Mouse (Mus musculus) kidney, postnatal 25 days (tissue): ENCODE results near the gene Mtfr2.

Source experiments
- DNase-seq, 2 experiments: peaks; one replicate each; pipeline ENCODE4 v3.0.0; 2021; ENCODE audit warnings: mixed read lengths in 2 of 2

Gene Mtfr2

DNA sequence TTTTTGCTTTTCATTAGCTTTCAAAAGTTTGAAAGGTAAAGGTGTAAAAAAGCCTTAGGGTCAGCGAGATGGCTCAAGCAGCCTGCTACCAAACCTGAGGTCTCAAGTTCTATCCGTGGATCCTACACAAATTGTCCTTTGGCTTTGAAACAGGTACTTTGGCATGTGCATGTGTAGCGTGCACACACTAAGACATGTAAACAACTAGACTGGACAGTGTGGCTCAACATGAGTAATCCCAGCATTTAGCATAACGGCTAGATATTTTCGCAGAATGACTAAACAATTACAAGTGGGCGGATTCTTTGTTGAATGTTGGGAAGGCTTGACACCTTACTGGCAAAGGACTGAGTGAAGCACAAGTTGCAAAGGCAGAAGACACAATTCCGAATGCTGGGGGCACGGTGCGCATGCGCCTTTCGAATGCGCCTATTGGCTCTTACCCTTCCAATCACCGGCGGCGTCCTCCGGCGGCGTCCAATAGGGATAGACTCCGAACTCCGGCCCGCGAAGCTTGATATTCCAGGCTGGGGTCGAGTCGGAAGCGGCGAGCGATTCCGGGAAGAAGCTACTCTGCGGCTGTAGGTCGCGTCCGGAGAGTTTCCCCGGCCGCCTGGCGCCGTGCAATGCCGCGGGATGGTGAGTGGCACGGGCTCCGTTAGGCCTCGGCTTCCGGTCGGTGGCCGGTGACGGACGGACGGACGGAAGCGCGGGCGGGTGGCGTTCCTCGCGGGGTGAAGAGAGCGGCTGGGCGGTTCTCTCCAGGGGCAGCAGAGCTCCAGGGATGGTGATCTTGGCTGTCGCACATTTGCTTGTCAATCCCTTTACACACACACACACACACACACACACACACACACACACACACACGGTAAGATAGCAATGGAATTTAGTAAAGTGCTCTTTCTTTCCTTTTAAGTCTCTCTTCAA lies at the start of gene Mtfr2:
Gene Mtfr2, plus strand, starts transcription at position 486 of the 930 bp plus-strand sequence.
- peak; percentile 95 to 96 for DNase-seq

DNA sequence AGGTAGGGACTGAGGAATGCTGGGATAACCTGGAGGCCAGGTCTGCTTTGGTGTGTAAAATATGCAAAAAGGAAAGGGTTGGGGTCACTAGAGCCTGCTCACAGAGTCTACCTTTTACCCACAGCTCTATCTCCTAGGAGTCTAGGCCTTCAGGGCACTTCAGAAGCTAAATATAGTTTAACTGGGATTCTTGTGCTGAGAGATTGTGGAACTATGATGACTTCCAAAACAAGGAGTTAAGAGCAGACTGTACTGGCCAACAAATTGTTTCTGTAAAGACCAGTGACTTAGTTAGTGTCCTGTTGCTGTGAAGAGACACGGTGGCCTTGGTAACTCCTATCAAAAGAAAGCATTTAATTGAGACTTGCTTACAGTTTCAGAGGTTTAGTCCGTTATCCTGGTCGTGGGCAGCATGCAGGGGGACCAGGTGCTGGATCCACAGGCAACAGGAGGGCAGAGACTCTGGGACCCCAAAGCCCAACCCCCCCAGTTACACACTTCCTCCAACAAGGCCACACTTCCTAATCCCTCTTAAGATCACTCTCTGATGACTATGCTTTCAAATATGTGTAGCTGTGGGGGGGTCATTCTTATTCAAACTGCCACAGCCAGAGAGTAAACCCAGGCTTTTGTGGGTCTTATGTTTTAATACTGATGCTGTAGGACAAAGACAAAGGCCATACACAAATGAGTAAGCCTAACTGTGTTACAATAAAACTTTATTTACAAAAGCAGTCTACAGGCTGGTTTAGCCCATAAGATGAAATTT lies 49.2 kb upstream of the Mtfr2 start:
- DNase-seq: no peak

DNA sequence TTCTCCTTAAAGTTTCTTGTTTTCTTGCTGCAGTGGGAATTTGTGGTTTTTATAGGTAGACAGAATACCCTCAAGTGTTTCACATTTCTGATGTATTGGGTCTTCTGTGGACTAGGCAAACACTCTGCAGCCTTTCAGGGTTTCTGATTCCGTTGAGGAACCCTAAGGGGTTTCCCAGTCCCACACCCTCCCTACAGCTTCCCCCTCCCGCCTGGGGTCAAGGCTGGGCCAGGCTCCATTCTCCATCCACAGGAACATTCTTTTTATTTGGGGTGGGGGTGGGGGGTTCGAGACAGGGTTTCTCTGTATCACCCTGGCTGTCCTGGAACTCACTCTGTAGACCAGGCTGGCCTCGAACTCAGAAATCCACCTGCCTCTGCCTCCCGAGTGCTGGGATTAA lies 48.5 kb upstream of the Mtfr2 start:
- no peak for DNase-seq

DNA sequence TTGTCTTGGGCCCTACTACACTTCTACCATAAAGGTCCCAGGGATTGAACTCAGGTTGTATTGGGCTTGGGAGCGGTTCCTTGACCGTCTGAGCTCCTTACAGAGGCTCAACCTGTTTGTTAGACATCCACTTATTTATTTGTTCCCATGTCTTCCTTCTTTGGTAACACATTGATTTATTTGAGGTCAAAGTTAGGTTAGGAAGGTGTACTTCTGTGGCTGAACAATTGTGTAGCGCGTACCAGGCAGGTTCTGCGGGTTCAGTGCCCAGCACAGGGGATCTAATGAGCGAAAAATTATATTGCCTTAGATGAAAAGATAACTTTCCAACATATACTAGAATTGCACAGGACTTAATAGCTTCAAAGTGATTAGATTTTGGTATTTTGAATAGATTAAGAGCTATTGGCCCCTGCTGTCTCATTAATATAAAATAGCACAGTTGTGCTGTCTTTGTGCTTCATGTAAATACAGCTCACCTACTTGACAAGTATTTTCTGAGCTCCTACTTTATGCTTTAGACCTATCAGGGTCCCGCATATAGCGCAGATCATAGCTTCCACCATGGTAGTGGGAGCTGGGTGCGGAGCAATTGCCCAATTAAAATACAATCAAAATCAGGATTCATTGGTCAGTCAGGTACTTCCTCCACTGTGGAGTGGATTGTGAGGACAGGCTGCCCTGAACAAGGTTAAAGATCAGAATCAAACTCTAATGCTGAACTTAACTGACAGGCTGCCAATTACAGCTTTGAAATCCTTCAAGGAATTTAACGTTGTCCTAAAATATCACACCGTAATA lies 36.4 kb upstream of the Mtfr2 start:
- DNase-seq: no peak

DNA sequence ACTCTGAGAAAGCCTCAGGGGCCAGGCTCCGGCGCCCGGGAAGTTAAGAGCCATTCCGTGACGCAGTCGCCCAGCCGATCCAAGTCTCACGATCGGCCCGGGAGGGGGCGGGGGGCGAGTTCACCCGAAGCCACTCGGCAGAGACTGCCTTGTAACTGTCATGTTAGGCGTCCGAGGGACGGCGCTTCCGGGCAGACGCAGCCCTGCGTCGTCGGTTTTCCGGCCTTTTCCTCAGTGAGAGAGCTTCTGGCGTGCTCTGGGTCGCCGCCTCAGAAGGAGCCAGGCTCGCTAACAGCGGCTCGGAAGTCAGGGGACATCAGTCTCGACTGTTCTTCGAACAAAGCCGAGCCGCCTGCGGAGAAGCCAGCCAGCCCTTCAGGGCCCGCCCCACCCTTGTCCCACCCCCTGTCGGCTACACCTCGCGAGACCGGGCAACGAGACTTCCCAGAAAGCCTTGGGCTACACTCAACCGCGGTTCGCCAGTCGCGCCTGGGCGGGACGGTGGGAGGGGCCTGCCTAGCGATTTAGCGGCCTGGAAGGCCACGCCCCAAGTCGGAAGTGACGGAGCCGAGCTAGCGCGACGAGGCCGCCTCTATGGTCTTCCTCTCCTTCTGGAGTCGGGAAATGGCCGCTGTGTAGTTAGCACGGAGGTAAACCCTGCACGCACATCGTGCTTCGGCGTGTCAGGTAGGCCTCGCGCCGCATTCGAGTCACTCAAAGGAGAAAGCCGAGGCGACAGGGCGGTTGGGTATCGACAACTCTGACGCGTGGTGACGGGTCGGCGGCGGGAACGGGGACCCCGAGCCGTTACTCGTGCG lies 35.4 kb upstream of the Mtfr2 start, which contains the start of gene Bclaf1:
Gene Bclaf1, plus strand, starts transcription at position 552 of the 818 bp plus-strand sequence.
- peak; percentile 100 for DNase-seq

DNA sequence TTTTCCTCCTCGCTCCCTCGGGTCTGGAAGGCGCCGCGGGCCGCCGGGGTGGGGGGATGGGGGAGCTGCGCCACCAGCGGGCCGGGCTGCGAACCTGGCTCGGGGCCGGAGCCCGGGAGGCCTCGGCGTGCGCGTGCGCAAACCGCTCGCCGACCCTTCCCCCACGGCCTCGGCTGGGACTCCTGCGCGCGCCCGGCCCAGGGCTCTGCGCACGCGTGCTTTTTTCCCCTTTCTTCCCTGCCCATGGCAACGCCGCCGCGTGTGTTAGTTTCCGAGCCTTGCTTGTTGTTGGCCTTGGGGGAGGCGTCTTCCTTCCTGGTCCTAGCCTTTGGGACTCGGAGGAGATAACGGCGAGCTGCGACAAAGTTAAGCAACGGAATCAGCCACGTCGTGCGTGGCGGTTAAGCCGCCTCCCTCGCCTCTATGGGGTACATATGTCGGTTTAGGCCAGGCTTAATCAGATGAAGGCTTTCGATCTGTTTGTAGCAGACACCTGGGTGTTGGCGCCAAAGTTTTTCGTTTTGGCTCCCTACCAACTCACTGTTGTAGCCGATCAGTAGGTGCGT lies 34.8 kb upstream of the Mtfr2 start:
- peak; percentile 91 to 94 for DNase-seq

DNA sequence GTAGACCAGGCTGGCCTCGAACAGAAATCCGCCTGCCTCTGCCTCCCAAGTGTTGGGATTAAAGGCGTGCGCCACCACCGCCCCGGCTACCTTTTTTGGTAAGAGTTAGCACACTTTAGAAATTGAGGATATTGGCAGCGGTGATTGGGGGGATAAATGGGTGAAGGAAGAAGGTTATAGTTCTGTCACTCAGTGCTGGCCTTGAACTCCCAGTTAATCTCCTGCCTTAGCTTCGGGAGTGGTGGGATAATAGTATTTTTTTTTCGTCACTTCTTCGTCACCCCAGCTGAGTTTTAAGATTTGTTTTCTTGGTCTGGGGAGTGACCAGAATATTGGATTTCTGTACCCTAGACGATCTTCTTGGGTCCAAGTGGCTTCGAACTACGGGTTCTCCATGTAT lies 34.1 kb upstream of the Mtfr2 start:
- no peak for DNase-seq

DNA sequence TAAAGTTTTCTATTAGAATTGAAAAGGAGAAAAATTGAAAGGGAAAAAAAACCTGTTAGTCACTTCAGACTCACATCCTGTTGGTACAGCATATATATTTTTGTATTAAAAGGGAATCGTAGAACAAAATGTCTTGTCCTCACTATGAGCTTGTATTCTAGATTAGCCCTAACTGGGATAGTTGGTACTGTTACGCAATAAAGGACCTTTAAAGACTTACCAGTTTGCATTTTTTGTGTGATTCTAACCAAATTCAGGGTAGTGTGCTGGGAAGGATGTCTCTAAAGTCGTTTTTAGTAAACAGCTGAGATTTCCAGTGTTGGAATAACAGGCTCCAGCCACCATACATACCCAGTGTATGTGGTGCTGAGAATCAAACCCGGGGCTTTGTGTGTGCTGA lies 33.6 kb upstream of the Mtfr2 start:
- DNase-seq: no peak

DNA sequence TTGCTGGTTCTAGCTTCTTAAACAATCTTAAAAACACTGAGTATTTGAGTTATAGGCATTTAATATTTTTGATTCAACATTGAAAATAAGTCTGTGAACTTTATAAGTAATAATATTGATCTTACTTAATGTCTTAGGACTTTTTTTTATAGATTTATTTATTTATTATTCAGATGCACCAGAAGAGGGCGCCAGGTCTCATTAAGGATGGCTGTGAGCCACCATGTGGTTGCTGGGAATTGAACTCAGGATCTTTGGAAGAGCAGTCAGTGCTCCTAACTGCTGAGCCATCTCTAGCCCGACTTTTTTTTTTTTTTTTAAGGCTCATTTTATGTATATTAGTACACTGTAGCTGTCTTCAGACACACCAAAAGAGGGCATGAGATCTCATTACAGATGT lies 32.8 kb upstream of the Mtfr2 start:
- DNase-seq: peak in 1 of 2 experiments; percentile 32

DNA sequence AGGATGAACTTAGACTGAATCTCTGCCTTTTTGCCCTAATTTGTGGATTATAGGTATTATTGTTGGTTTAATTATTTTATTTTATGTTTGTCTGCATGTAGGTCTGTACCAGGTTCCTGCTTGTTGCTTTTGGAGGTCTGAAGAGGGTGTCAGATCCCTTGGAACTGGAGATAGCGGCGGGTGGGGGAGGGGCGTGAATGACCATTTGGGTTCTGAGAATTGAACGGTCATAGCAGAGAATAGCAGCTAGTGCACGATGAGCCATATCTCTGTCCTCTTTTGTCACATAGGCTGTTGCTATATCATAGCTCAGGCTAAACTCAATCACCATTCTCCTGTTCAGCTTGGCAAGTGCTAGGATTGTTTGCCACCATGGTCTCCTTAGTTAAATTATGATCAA lies 30.1 kb upstream of the Mtfr2 start:
- DNase-seq: peak in 1 of 2 experiments; percentile 11

DNA sequence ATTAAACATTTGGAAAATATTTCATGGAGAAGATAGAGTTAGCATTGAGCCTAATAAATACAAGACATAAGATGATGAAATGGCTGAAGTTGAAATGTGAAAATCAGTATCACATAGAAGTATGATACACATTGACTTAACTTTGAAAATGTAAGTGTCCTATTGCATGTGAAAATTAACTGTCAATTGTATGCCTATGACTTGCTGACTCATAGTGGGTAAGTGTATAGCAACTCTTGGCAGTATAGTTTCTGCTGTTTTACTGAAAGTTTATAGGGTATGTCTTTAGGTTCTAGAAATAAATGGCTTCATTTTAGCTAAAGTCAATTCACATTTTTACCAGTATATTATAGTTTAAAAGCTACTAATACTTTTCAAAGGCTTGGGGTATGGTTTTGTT lies 21.3 kb upstream of the Mtfr2 start:
- no peak for DNase-seq

DNA sequence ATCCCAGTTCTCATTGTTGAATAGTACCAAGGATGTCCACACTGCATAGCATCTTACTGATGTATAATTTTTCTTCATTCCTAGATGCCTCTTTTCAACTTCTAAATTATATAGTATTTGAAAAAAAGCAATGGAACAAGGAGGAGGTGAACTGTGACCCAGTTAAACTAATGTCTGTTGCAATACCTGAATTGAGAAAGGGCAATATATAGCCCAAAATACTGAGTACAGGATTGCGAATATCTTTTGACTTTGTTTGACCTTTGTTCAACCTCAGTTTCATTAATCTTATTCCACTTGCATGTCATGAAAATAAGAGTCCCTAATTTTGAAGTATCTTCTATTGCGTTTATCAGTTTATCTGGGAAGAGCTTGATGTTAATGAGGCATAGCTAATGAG lies 16.3 kb upstream of the Mtfr2 start:
- no peak for DNase-seq

DNA sequence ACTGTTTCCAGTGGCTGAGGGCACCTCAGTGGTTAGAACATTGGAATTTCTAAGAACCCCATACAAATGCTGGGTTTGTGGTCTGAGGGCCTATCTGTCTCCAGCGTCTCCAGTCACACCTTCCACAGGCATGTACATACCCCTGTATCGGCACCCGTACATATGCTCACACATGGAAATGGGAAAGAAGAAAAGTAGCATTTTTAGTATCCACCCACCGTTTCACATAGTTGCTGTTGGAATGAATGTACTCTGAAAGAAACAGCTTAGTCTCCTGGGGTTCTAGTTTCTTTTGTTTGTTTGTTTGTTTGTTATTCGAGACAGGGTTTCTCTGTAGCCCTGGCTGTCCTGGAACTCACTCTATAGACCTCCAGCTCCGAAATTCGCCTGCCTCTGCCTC lies 9.7 kb upstream of the Mtfr2 start:
- DNase-seq: no peak

DNA sequence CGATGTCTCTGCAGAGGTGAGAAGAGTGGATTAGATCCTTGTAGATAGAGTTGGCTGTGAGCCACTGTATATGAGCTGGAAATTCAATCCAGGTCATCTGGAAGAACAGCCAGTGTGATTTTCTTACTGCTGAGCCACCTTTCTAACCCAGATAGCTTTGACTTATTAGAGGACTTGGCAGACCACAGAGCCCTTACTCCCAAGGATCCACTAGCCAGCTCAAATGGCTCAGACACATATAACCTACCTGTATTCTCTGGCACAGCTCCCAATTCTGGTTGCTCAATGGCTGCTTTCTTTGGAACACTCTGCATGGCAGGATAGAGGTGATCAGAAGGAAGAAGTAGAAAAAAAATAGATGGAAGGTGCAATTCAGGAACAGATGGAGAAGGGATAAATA lies 1.8 kb upstream of the Mtfr2 start:
- DNase-seq: no peak

DNA sequence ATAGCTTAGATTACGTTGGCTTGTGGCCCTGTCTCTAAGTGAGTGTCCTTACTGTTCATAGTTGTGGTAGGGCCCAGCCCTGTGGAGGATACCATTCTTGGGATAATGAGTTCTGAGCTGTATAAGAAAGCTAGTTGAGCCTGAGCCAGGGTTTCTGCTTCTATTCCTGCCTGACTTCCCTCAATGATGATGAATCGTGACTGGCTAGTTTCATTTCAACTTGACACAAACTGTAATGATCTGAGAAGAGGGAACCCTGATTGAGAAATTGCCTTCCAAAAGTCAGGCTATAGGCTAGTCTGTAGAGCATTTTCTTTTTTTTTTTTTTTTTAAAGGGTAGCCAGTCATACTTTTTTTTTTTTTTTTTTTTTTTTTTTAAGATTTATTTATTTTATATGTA lies 1.3 kb downstream of the Mtfr2 start:
- DNase-seq: no peak

DNA sequence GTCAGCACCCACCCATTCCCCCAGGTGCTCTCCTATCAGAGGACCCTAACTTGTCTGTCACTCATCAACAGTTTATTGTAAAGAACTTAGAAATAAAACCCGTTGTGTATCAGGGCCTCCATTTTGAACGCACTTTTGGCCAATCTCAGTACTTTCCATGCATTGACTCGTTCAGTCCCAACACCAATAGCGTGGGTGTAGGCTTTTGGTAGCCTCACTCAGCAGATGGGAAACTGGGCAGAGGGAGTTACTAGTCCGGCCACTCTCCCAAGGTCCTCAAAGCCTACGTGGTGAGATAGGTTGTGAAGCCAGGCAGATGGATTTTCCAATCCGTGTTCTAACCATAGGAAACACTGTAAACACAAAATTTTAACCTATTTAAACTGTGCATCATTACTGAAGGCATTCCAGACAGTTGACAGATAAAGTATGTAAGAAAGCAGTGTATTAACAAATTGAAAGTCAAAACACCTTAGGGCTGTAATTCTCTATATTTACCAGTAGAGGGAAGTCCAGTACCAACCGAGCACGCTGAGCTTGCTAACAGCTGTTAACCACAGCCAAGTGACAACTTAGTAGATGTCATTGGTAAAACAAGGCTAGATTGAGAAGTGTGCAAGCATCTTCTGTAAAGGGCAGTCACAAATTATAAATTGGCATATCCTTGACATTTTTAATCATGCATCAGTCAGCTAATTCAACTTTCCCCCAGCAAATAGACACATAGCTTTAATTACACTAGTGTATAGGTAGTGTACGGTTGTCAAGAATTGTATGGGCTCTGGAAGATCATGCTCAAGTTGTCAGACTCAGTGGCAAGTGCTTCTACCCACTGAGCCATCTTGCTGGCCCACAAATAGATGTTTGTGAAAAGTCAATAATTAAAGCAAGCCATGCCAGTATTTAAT lies 14.2 kb downstream of the Mtfr2 start:
- DNase-seq: no peak

DNA sequence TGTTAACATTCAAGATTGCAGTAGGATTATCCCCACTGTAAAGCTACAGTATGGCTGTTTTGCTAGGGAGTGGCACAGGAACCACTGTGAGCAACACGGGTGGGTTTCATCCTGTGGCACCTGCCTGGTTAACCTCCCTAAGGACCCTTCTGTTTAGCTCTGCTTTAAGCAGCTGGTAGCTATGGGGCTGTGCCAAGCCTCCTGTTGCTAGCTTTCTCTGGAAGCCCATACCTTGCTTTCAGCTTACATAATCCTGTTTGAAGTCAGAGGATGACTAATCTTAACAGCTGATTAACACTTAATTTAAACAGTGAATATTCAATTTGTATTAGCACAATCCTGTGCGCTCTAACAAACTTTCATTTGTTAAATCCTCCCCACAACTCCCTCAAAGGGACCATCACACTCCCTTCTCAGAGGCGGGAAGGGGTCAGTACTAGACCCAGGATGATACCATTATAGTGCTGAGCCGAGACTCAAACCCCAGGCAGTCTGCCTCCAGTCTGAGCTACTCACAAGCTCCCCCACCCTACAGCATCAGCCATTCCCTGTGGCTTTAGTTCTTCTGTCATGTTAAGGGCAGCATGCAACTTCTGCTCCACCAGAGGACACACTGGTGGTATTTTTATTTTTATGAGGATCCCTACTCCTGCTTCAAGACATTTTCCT lies 15.0 kb downstream of the Mtfr2 start:
- no peak for DNase-seq

DNA sequence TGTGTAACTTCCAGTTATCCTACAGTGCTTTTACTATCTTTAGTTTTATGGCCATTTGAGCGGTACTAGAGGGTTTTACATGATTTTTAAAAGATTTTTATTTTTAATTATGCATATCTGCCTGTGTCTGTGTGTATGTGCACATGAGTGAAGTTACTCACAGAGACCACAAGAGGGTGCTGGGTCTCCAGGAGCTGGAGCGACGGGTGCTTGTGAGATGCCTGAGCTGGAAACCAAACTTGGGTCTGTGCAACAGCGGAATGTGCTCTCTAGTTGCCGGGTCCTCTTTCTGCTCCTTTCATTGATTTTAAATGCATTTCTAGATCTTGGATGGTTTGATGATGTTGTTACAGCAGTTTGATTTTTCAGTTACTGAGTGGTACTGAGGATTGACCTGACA lies 24.5 kb downstream of the Mtfr2 start:
- no peak for DNase-seq

DNA sequence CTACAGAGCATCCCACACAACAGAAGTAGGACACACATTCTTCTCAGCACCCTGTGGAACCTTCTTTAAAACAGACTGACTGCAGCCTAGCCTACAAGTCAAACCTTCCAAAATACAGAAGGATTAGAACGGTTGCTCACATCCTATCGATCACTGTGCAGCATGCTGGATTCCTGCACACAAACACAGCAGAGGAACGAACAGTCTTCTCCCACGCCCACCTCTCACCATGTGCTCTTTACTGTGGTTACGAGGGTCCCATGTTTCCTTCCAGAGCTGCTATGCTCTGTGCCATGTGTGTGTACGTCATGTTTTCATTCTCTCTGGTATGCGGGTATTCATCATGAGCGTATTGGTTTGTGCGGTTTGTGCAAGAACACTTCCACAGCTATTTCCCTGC lies 30.1 kb downstream of the Mtfr2 start:
- no peak for DNase-seq

DNA sequence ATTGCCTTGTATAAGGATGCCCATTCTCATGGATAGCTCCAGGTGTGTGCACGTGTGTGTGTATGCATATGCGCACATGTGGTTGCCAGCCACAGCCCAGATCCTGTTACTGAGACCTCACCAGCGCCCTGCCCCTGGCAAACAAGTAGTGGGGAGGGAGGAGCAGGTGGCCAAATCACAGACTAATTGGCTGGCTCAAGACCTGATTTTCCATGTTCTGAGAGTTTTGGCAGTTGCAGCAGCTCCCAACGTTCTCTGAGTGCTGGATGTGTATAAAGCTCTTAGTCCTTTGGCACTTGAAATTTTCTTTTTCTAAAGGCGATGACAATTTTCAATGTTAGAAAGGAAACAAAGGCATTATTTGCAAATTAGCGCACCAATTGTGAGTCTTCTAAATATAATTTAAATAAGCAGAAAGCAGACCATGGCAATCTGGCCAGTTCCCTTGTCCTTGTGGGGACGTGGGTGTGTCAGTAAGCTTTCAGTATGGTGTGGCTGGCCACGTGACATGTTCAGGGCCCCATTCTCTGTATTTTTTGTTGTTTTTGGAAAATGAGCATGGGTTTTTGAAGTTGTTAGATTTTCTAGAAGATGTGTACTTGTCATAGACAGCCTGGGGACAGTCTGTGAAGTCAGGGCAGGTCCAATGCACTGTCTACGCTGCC lies 31.6 kb downstream of the Mtfr2 start:
- DNase-seq: no peak
